Mouse (Mus musculus) liver, embryonic 14 days (tissue): ENCODE results near the gene Il1f10. TPM values are rescaled to one million over a fixed set of nuclear protein-coding genes. Genes with fewer than 3 reads are reported as not detected.

Source experiments
- polyA plus RNA-seq: library from polyadenylated mRNA; depleted of rRNA; stranded (reverse); fragments of >200 nt; gene quantifications from 2 replicates; pipeline ENCODE4 v1.2.3, GENCODE M21; 2012; rRNA removed

Gene Il1f10
- not detected in 2 replicates for polyA plus RNA-seq

DNA sequence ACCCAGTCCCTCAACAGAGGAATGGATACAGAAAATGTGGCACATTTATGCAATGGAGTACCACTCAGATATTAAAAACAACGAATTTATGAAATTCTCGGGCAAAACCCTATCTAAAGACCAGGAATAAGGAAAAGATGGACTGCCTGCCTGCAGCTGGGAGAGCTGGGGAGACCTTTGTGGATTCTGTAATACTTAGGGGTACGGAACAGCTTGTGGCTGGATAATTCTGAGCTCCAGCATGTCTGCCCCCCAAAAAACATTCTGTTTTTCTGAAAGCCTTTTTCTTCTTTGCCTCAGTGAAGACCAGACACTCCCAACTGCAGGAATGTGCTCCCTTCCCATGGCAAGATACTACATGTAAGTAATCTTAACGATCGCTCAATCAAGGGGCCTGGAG is at the start of gene Il1f10:
Gene Il1f10, plus strand, starts transcription at position 301 of the 400 bp plus-strand sequence.

DNA sequence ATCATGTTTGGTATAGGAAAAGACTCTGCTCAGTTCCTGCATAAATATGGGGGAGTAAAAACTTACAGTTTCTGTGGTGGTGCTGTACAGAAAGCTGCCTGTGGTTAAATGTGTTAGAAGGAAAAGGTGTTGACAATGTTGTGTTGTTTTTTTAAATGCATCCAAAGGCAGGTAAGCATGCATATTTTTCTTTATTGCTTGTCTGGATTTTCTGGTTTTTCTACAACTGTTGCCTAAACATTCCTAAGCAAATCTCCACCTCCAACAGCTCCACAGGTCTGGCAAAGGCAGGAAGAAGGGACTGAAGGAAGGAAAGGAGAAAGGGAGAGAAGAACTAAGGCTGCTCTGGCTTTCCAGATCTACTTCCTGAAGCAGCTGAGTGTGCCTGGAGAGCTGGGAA is 14.3 kb upstream of the Il1f10 start, which contains the start of gene Il1f5:
Gene Il1f5, plus strand, starts transcription at position 301 of the 400 bp plus-strand sequence.

DNA sequence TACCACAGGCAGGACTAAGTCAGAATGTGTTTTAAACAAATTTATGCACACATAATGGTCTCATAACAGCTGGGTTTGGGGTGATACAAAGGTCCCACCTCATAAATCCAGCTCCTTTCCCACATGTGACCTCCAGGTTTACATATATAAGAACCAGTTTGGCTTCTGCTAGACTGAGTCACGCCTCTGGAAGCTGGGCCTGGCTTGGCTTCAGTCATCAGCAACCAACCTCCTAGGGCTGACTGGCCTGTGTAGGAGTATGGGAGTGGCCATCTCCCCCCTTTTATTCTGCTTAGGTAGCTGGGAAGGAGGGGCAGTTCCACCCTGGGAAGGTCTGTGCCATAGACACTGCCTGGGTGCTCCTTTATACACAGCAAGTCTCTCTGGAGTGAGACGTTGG is 45.5 kb downstream of the Il1f10 start, which contains the start of gene Il1rn:
Gene Il1rn, plus strand, starts transcription at position 309 of the 400 bp plus-strand sequence.

Other genes starting within 250 kb of the Il1f10 start
- 0.14 and 0.30 TPM in 2 replicates for gene Hnmt, start 241.8 kb upstream of the Il1f10 start, polyA plus RNA-seq
- not detected in 2 replicates for gene Tbpl2, start 194.6 kb upstream of the Il1f10 start, polyA plus RNA-seq
- gene Il1f8, start 138.0 kb upstream of the Il1f10 start, polyA plus RNA-seq: not detected in 2 replicates
- 0.08 and 0.13 TPM in 2 replicates for gene Il1f9, start 104.7 kb upstream of the Il1f10 start, polyA plus RNA-seq
- gene Il1f6, start 75.8 kb upstream of the Il1f10 start, polyA plus RNA-seq: not detected in 2 replicates
- not detected in 2 replicates for gene Il1f5, start 14.2 kb upstream of the Il1f10 start, polyA plus RNA-seq
- 3.7 and 4.7 TPM in 2 replicates for gene Il1rn, start 45.7 kb downstream of the Il1f10 start, polyA plus RNA-seq
- gene Psd4, start 76.4 kb downstream of the Il1f10 start, polyA plus RNA-seq: 6.9 and 7.8 TPM in 2 replicates
- 0.02 and 0.07 TPM in 2 replicates for gene Pax8, start 184.4 kb downstream of the Il1f10 start, polyA plus RNA-seq